Mouse (Mus musculus) bone marrow macrophage, adult 2 months (primary cell): ENCODE data around the gene AY761184.
"Not testable (repeated sequence)": the region's sequence is repeated elsewhere in the genome, so short reads cannot be mapped to it uniquely, and the experiment has no call there.

Source experiments
- CTCF ChIP-seq: IDR thresholded peaks from 2 replicates; pipeline ENCODE4 v1.5.1; 2012; ENCODE audit warnings: low read depth, mild to moderate bottlenecking, low read length, moderate library complexity
- POLR2A ChIP-seq: IDR thresholded peaks from 2 replicates; pipeline ENCODE4 v1.6.1; 2012; ENCODE audit warnings: mild to moderate bottlenecking, low read depth, low read length, borderline replicate concordance

DNA sequence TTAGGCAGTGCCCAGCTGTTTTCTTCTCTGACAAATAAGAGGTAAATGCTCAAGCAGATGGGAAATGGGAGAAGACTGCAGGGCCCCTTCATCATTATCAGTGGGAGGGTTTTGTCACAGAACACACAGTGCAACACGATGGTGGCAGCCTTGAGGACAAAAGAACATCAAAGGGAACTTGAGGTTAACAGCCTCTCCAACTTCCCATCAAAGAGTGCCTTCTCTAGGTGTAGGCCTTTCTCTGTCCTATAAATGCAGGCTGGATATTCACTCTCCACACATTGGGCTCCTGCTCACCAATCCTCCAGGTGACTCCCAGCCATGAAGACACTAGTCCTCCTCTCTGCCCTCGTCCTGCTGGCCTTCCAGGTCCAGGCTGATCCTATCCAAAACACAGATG, 48.0 kb downstream of the AY761184 start, which contains the start of gene Defa17:
- TF ChIP-seq CTCF, POLR2A: not testable (repeated sequence)
